Mouse (Mus musculus) kidney, embryonic 14.5 days (tissue): ENCODE results near the gene Bbs1. TPM values are rescaled to one million over a fixed set of nuclear protein-coding genes. Genes with fewer than 3 reads are reported as not detected.
A peak's percentile ranks its signal among the peaks of the same experiment; 100 is the strongest.

Experiments
- ATAC-seq: fragments of 200-750 bp; cut with Nextera tagmentation; 2 replicates; pipeline ENCODE4 v1.8.0; 2017; ENCODE audit warnings: moderate number of reproducible peaks, mild to moderate bottlenecking, moderate TSS enrichment, moderate library complexity; ENCODE audit not compliant: low FRiP score, low TSS enrichment
- H3K27ac ChIP-seq: fragments of 300-500 bp; sonication (generic); 2 replicates; pipeline ENCODE4 v1.5.1; 2014; ENCODE audit warnings: low read depth, mild to moderate bottlenecking, low read length, moderate library complexity, mixed read lengths
- H3K27me3 ChIP-seq: fragments of 300-500 bp; sonication (generic); 2 replicates; pipeline ENCODE4 v1.6.1; 2014; ENCODE audit warnings: mild to moderate bottlenecking, low read length; ENCODE audit not compliant: control insufficient read depth, insufficient read depth
- H3K36me3 ChIP-seq: fragments of 300-500 bp; sonication (generic); 2 replicates; pipeline ENCODE4 v1.6.1; 2014; ENCODE audit warnings: low read length, mixed read lengths; ENCODE audit not compliant: control insufficient read depth, insufficient read depth
- H3K4me1 ChIP-seq: fragments of 300-500 bp; sonication (generic); 2 replicates; pipeline ENCODE4 v1.6.1; 2014; ENCODE audit warnings: low read length, mixed read lengths; ENCODE audit not compliant: control insufficient read depth, insufficient read depth
- H3K4me2 ChIP-seq: fragments of 300-500 bp; sonication (generic); replicated peaks from 2 replicates; pipeline ENCODE4 v1.6.1; 2014; ENCODE audit warnings: low read depth, mild to moderate bottlenecking, low read length
- H3K4me3 ChIP-seq: fragments of 300-500 bp; sonication (generic); 2 replicates; pipeline ENCODE4 v1.5.1; 2014; ENCODE audit warnings: mild to moderate bottlenecking, low read length
- H3K9ac ChIP-seq: fragments of 300-500 bp; sonication (generic); 2 replicates; pipeline ENCODE4 v1.6.1; 2014; ENCODE audit warnings: low read depth, mild to moderate bottlenecking, low read length, moderate library complexity
- H3K9me3 ChIP-seq: fragments of 300-500 bp; sonication (generic); 2 replicates; pipeline ENCODE4 v1.6.1; 2016; ENCODE audit warnings: low read length; ENCODE audit not compliant: control insufficient read depth
- WGBS: fragments of 180-500 bp; shearing (Covaris S2); extraction: QIAGEN DNeasy Blood & Tissue Kit; methylation state at CpG from one replicate; pipeline ENCODE4 v1.1.7; 2014; 5-methylcytosine and 5-hydroxymethylcytosine counted together
- polyA plus RNA-seq: library from polyadenylated mRNA; unstranded; fragments of >200 nt; fragmentation: Nextera tagmentation; extraction: Ambion mirVana; gene quantifications from 2 replicates; pipeline ENCODE4 v1.2.1, GENCODE M21; 2014

Bbs1 gene
- polyA plus RNA-seq, 1 experiment from 2014 or later = 6.8 TPM

GRCm38 (mm10) chr19:4896780-4897520 lies 9.5 kb downstream of the Bbs1 start:
- Histone ChIP-seq H3K4me3 (no peak overlapping the region), H3K9ac (no peak overlapping the region), H3K36me3 (no peaks in the 10 kb centered on the region), H3K4me1 (no peaks in the 10 kb centered on the region), H3K27ac (no peak overlapping the region), H3K27me3 (no peaks in the 10 kb centered on the region), H3K9me3 (no peaks in the 10 kb centered on the region), H3K4me2 (peak overlapping the region; percentile 25; the same call in 1 of the 2 replicates)
- ATAC-seq = peak; percentile 72
- 33% methylated on average over 21 of the region's 21 CpGs for WGBS

GRCm38 (mm10) chr19:4891798-4892197 lies 14.6 kb downstream of the Bbs1 start:
- no peak overlapping the region for H3K27ac ChIP-seq
- H3K9ac ChIP-seq = no peak overlapping the region
- peaks cover 8% of the 10 kb centered on the region; the same call in 1 of the 2 replicates for H3K36me3 ChIP-seq
- H3K4me2 ChIP-seq = no peak overlapping the region
- no peaks in the 10 kb centered on the region for H3K27me3 ChIP-seq
- no peaks in the 10 kb centered on the region for H3K9me3 ChIP-seq
- 77% methylated on average over 3 of the region's 3 CpGs for WGBS
- H3K4me3 ChIP-seq = no peak overlapping the region
- H3K4me1 ChIP-seq = no peaks in the 10 kb centered on the region
- ATAC-seq = no peak

GRCm38 (mm10) chr19:4889791-4890190 lies 16.6 kb downstream of the Bbs1 start:
- Histone ChIP-seq H3K4me1 (no peaks in the 10 kb centered on the region), H3K27me3 (no peaks in the 10 kb centered on the region), H3K27ac (no peak overlapping the region), H3K36me3 (peaks cover 8% of the 10 kb centered on the region; the same call in 1 of the 2 replicates), H3K4me3 (no peak overlapping the region), H3K9ac (no peak overlapping the region), H3K9me3 (no peaks in the 10 kb centered on the region), H3K4me2 (no peak overlapping the region)
- ATAC-seq = no peak
- 83% methylated on average over 10 of the region's 10 CpGs for WGBS

- H3K4me3 ChIP-seq = no peak overlapping the region
- H3K9me3 ChIP-seq = no peaks in the 10 kb centered on the region
- no peaks in the 10 kb centered on the region; the same call in 1 of the 2 replicates for H3K36me3 ChIP-seq
- H3K27ac ChIP-seq = no peak overlapping the region
- 0 out of 2 replicates have a peak, but pooled peaks cover 5% of the 10 kb centered on the region for H3K4me1 ChIP-seq
- ATAC-seq = no peak
- no peak overlapping the region for H3K9ac ChIP-seq
- no peaks in the 10 kb centered on the region for H3K27me3 ChIP-seq
- WGBS = 85% methylated on average over 4 of the region's 4 CpGs
- no peak overlapping the region for H3K4me2 ChIP-seq
Observed at GRCm38 (mm10) chr19:4883961-4884360, 22.5 kb downstream of the Bbs1 start.

- ATAC-seq = no peak
- Histone ChIP-seq H3K4me1 (peaks cover 20% of the 10 kb centered on the region), H3K4me2 (peak overlapping the region; percentile 81), H3K36me3 (no peaks in the 10 kb centered on the region; the same call in 1 of the 2 replicates), H3K4me3 (peak overlapping the region; percentile 92; the same call in 1 of the 2 replicates), H3K9ac (peak overlapping the region; percentile 88), H3K9me3 (no peaks in the 10 kb centered on the region), H3K27me3 (no peaks in the 10 kb centered on the region), H3K27ac (no peak overlapping the region)
- WGBS = 63% methylated on average over 10 of the region's 10 CpGs
Observed at GRCm38 (mm10) chr19:4879324-4879703, 27.1 kb downstream of the Bbs1 start.

- H3K4me1 ChIP-seq = peaks cover 20% of the 10 kb centered on the region
- peak within 1 kb of the TSS; percentile 81 for H3K4me2 ChIP-seq
- H3K4me3 ChIP-seq = peak within 1 kb of the TSS; percentile 92
- H3K9me3 ChIP-seq = no peaks in the 10 kb centered on the region
- ATAC-seq = peak; percentile 96
- H3K27ac ChIP-seq = peak within 1 kb of the TSS; percentile 72
- WGBS = 1% methylated on average over 52 of the region's 52 CpGs
- H3K36me3 ChIP-seq = no peaks in the 10 kb centered on the region; the same call in 1 of the 2 replicates
- H3K9ac ChIP-seq = peak within 1 kb of the TSS; percentile 88
- H3K27me3 ChIP-seq = no peaks in the 10 kb centered on the region
Observed at GRCm38 (mm10) chr19:4878405-4879323, 27.8 kb downstream of the Bbs1 start, which contains the start of gene Zdhhc24. Gene Zdhhc24 (plus strand): TSS chr19:4878668.

GRCm38 (mm10) chr19:4877785-4878184 lies 28.6 kb downstream of the Bbs1 start, which contains the start of gene Actn3:
Gene Actn3 (minus strand): TSS chr19:4877909.
- Histone ChIP-seq H3K4me1 (peaks cover 20% of the 10 kb centered on the region), H3K36me3 (no peaks in the 10 kb centered on the region), H3K27ac (peak within 1 kb of the TSS; percentile 72), H3K4me2 (peak within 1 kb of the TSS; percentile 81), H3K9me3 (no peaks in the 10 kb centered on the region), H3K27me3 (no peaks in the 10 kb centered on the region), H3K4me3 (peak within 1 kb of the TSS; percentile 92), H3K9ac (peak within 1 kb of the TSS; percentile 88)
- 4% methylated on average over 17 of the region's 17 CpGs for WGBS
- ATAC-seq = peak; percentile 54

GRCm38 (mm10) chr19:4876755-4877154 lies 29.7 kb downstream of the Bbs1 start:
- WGBS = 37% methylated on average over 3 of the region's 3 CpGs
- Histone ChIP-seq H3K27me3 (no peaks in the 10 kb centered on the region), H3K4me3 (peak overlapping the region; percentile 92; the same call in 1 of the 2 replicates), H3K27ac (no peak overlapping the region), H3K36me3 (no peaks in the 10 kb centered on the region), H3K4me1 (peaks cover 20% of the 10 kb centered on the region), H3K4me2 (no peak overlapping the region; the same call in 1 of the 2 replicates), H3K9ac (no peak overlapping the region), H3K9me3 (no peaks in the 10 kb centered on the region)
- no peak for ATAC-seq
